Mouse (Mus musculus) adrenal gland, postnatal 25 days (tissue): ENCODE results near the gene Fam120a. TPM values are rescaled to one million over a fixed set of nuclear protein-coding genes. Genes with fewer than 3 reads are reported as not detected.

Experiments used
- DNase-seq: peaks from one replicate; pipeline ENCODE4 v3.0.0; 2021; ENCODE audit warnings: mixed read lengths
- long read RNA-seq: library from polyadenylated mRNA; stranded (forward); transcript quantifications from one replicate; pipeline ENCODE4 v2.0.0, GENCODE M21; 2021
- total RNA-seq: library from RNA; stranded (reverse); gene quantifications from 2 replicates; pipeline ENCODE4 v1.2.3, GENCODE M21; 2021

Gene Fam120a
- 189 TPM in 2 replicates for total RNA-seq
- long read RNA-seq, full-length matches to known transcripts: 5 of 64 reads
- long read RNA-seq, partial matches to known transcripts: 54 of 64 reads
- long read RNA-seq, other reads (novel, unspliced or antisense): 5 of 64 reads

- DNase-seq: peak; percentile 85
These were observed at the start of gene Fam120a for GRCm38 (mm10) chr13:48967956-48968749. Gene Fam120a (minus strand): TSS chr13:48968017.

- no peak for DNase-seq
These were observed 49.6 kb upstream of the Fam120a start for GRCm38 (mm10) chr13:49017375-49017774.

- peak; percentile 62 for DNase-seq
These were observed 48.5 kb upstream of the Fam120a start for GRCm38 (mm10) chr13:49016311-49016761.

GRCm38 (mm10) chr13:49015366-49016306 lies 47.8 kb upstream of the Fam120a start:
- DNase-seq: no peak

GRCm38 (mm10) chr13:49013206-49013794 lies 45.5 kb upstream of the Fam120a start:
- DNase-seq: no peak

- DNase-seq: peak; percentile 69
These were observed 33.9 kb upstream of the Fam120a start for GRCm38 (mm10) chr13:49001691-49002090.

- peak; percentile 35 for DNase-seq
These were observed 30.8 kb upstream of the Fam120a start for GRCm38 (mm10) chr13:48998591-48998990.

GRCm38 (mm10) chr13:48996731-48997130 lies 28.9 kb upstream of the Fam120a start:
- DNase-seq: no peak

GRCm38 (mm10) chr13:48994903-48995302 lies 27.1 kb upstream of the Fam120a start:
- DNase-seq: no peak

- DNase-seq: no peak
These were observed 25.1 kb upstream of the Fam120a start for GRCm38 (mm10) chr13:48992914-48993313.

- no peak for DNase-seq
These were observed 22.3 kb upstream of the Fam120a start for GRCm38 (mm10) chr13:48990138-48990537.

- no peak for DNase-seq
These were observed 14.8 kb upstream of the Fam120a start for GRCm38 (mm10) chr13:48982482-48983098.

- no peak for DNase-seq
These were observed 11.3 kb upstream of the Fam120a start for GRCm38 (mm10) chr13:48979069-48979468.

- DNase-seq: no peak
These were observed 10.0 kb upstream of the Fam120a start for GRCm38 (mm10) chr13:48977858-48978257.

GRCm38 (mm10) chr13:48974699-48975098 lies 6.9 kb upstream of the Fam120a start:
- no peak for DNase-seq

GRCm38 (mm10) chr13:48974266-48974665 lies 6.4 kb upstream of the Fam120a start:
- DNase-seq: no peak

- DNase-seq: no peak
These were observed 5.4 kb upstream of the Fam120a start for GRCm38 (mm10) chr13:48973231-48973630.

- DNase-seq: no peak
These were observed 3.2 kb upstream of the Fam120a start for GRCm38 (mm10) chr13:48971033-48971432.

GRCm38 (mm10) chr13:48970566-48970965 lies 2.7 kb upstream of the Fam120a start:
- DNase-seq: no peak

- DNase-seq: no peak
These were observed 902 bp upstream of the Fam120a start for GRCm38 (mm10) chr13:48968750-48969088.

GRCm38 (mm10) chr13:48966851-48967821 lies 681 bp downstream of the Fam120a start:
- peak; percentile 59 for DNase-seq
